Mouse (Mus musculus) intestine, embryonic 15.5 days (tissue): ENCODE measurements at regions not wholly inside any gene's neighbourhood (a gene's known extent, or its start where the extent isn't known, plus 50 kb on each side); places are given as distances from the start of the nearest gene placed in this dataset.

Experiments
- ATAC-seq: fragments of 200-750 bp; cut with Nextera tagmentation; 2 replicates; pipeline ENCODE4 v1.8.0; 2017; ENCODE audit warnings: moderate TSS enrichment, moderate library complexity
- H3K27ac ChIP-seq: fragments of 300-500 bp; sonication (generic); 2 replicates; pipeline ENCODE4 v1.5.1; 2015; ENCODE audit warnings: mild to moderate bottlenecking, inconsistent platforms
- H3K27me3 ChIP-seq: fragments of 300-500 bp; sonication (generic); replicated peaks from 2 replicates; pipeline ENCODE4 v1.6.1; 2015; ENCODE audit warnings: inconsistent platforms
- H3K36me3 ChIP-seq: fragments of 300-500 bp; sonication (generic); 2 replicates; pipeline ENCODE4 v1.6.1; 2015; ENCODE audit warnings: inconsistent platforms
- H3K4me1 ChIP-seq: fragments of 300-500 bp; sonication (generic); replicated peaks from 2 replicates; pipeline ENCODE4 v1.6.1; 2015; ENCODE audit warnings: inconsistent platforms
- H3K4me2 ChIP-seq: fragments of 300-500 bp; sonication (generic); replicated peaks from 2 replicates; pipeline ENCODE4 v1.6.1; 2015; ENCODE audit warnings: mild to moderate bottlenecking, inconsistent platforms
- H3K4me3 ChIP-seq: fragments of 300-500 bp; sonication (generic); replicated peaks from 2 replicates; pipeline ENCODE4 v1.5.1; 2015; ENCODE audit warnings: inconsistent platforms
- H3K9ac ChIP-seq: fragments of 300-500 bp; sonication (generic); 2 replicates; pipeline ENCODE4 v1.6.1; 2015; ENCODE audit warnings: inconsistent platforms
- H3K9me3 ChIP-seq: fragments of 300-500 bp; sonication (generic); 2 replicates; pipeline ENCODE4 v1.6.1; 2016; ENCODE audit warnings: inconsistent platforms
- WGBS: fragments of 180-500 bp; shearing (Covaris S2); methylation state at CpG from one replicate; pipeline ENCODE4 v1.1.7; 2015; 5-methylcytosine and 5-hydroxymethylcytosine counted together

- Histone ChIP-seq H3K4me3 (no peak overlapping the region), H3K36me3 (no peaks in the 10 kb centered on the region), H3K27me3 (no peaks in the 10 kb centered on the region), H3K4me2 (no peak overlapping the region), H3K27ac (no peak overlapping the region), H3K9ac (no peak overlapping the region), H3K9me3 (no peaks in the 10 kb centered on the region), H3K4me1 (no peaks in the 10 kb centered on the region)
- WGBS: 61% methylated on average over 1 of the region's 1 CpGs
- no peak for ATAC-seq
These were observed 248.6 kb upstream of the Ndst4 start for GRCm38 (mm10) chr3:125155319-125155718.

DNA sequence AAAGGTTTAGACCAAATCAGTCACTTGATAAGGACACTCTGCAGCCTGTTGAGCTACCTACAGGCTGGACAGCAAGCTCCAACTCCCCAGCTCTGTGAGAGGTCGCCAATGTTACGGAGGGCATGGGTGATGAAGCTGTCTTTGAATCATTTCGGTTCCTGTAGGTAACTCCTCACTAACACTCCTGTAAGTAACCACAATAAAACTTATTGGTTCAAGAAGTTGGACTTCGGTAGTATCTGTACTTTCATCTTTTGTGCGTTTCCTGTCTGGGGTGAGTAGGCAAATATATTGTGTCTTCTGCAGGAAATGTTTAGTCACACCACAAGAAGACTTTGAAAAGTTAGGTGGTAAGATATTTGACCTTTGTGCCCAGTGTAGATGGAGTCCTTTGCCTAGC, 244.1 kb upstream of the Ndst4 start:
- Histone ChIP-seq H3K9me3 (no peaks in the 10 kb centered on the region), H3K9ac (no peak overlapping the region), H3K4me2 (no peak overlapping the region), H3K4me3 (no peak overlapping the region), H3K4me1 (no peaks in the 10 kb centered on the region), H3K36me3 (no peaks in the 10 kb centered on the region), H3K27me3 (no peaks in the 10 kb centered on the region), H3K27ac (no peak overlapping the region)
- 82% methylated on average over 5 of the region's 5 CpGs for WGBS
- no peak for ATAC-seq

- Histone ChIP-seq H3K4me2 (no peak overlapping the region), H3K27ac (no peak overlapping the region), H3K27me3 (no peaks in the 10 kb centered on the region), H3K36me3 (no peaks in the 10 kb centered on the region), H3K9ac (no peak overlapping the region), H3K4me1 (no peaks in the 10 kb centered on the region), H3K4me3 (no peak overlapping the region), H3K9me3 (no peaks in the 10 kb centered on the region)
- ATAC-seq: no peak
These were observed 213.3 kb upstream of the Ndst4 start for GRCm38 (mm10) chr3:125190571-125190970.

GRCm38 (mm10) chr3:125220913-125221312, 183.0 kb upstream of the Ndst4 start:
- Histone ChIP-seq H3K27ac (no peak overlapping the region), H3K4me3 (no peak overlapping the region), H3K4me2 (no peak overlapping the region), H3K9me3 (no peaks in the 10 kb centered on the region), H3K36me3 (no peaks in the 10 kb centered on the region), H3K9ac (no peak overlapping the region), H3K4me1 (no peaks in the 10 kb centered on the region), H3K27me3 (no peaks in the 10 kb centered on the region)
- ATAC-seq: no peak
- 90% methylated on average over 2 of the region's 2 CpGs for WGBS

DNA sequence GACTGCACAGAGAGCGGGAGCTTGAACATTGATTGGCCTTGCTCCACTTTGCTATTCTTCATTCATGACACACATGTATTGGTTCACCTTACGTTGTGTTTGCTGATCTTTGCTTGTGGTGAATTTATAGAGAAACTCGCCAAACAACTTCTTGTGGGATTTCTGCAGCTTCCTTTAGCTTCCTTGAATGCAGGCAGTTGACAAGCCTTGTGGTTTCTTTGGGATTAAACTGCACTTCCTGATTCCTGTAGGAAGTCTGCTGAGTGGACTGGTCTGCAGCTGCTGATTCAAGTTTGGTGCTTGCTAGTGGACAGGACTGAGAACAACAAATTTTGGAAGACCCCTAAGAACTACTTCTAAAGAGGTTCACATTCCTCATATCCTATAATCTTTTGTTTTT, 152.8 kb upstream of the Ndst4 start:
- no peaks in the 10 kb centered on the region for H3K27me3 ChIP-seq
- no peaks in the 10 kb centered on the region for H3K9me3 ChIP-seq
- H3K9ac ChIP-seq: no peak overlapping the region
- ATAC-seq: no peak
- no peaks in the 10 kb centered on the region for H3K36me3 ChIP-seq
- no peak overlapping the region for H3K4me3 ChIP-seq
- no peak overlapping the region for H3K27ac ChIP-seq
- H3K4me2 ChIP-seq: no peak overlapping the region
- 78% methylated on average over 3 of the region's 3 CpGs for WGBS
- no peaks in the 10 kb centered on the region for H3K4me1 ChIP-seq

- Histone ChIP-seq H3K27me3 (no peaks in the 10 kb centered on the region), H3K9ac (no peak overlapping the region), H3K4me2 (no peak overlapping the region), H3K27ac (no peak overlapping the region), H3K9me3 (no peaks in the 10 kb centered on the region), H3K36me3 (no peaks in the 10 kb centered on the region), H3K4me1 (no peaks in the 10 kb centered on the region), H3K4me3 (no peak overlapping the region)
- 56% methylated on average over 2 of the region's 2 CpGs for WGBS
- no peak for ATAC-seq
These were observed 143.0 kb upstream of the Ndst4 start for GRCm38 (mm10) chr3:125260909-125261308.

DNA sequence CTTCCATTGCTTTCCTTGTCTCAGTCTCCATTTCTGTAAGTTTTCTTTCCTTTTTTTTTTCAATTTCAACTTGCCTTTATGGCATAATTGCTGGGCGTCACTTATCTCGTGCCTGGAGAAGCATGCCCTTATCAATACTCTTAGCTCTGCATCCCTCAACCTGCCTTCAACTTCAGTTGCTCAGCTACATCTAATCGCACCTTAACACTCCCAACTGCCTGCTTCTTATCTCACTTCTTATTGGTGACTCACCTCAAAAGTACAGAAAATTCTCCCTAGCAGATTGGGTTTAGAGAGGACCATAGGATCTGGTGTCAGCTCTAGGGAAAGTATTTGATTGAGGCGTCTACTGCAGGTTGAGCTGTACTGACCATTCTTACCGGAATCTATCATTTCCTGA, 133.2 kb upstream of the Ndst4 start:
- ATAC-seq: peak; percentile 100

DNA sequence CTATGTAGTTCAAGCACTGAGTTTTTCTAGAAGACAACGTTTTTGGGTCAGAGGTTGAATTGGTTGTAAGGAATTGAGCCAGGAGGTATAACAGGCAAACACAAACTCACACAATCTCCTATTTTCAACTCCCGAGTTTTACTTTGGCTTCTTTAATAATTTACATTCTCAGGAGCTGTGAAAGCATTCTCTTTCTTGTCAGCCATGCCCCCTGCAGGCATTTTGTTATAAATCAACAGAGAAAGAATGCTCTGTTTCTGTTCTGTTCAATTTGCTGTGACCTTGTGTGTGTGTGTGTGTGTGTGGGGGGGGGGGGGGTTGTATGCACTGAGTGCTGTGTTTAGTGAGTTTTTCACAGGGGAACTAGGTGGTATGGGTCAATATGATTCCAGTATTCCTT, 132.7 kb upstream of the Ndst4 start:
- Histone ChIP-seq H3K9ac (no peak overlapping the region), H3K36me3 (no peaks in the 10 kb centered on the region), H3K4me3 (no peak overlapping the region), H3K9me3 (no peaks in the 10 kb centered on the region), H3K27ac (no peak overlapping the region), H3K27me3 (no peaks in the 10 kb centered on the region), H3K4me1 (no peaks in the 10 kb centered on the region), H3K4me2 (no peak overlapping the region)
- 18% methylated on average over 2 of the region's 2 CpGs for WGBS
- peak; percentile 22 for ATAC-seq

More for the DNA sequence above, 133.2 kb upstream of the Ndst4 start:
- Histone ChIP-seq H3K4me3 (no peak overlapping the region), H3K27me3 (no peaks in the 10 kb centered on the region), H3K4me1 (no peaks in the 10 kb centered on the region), H3K27ac (no peak overlapping the region), H3K36me3 (no peaks in the 10 kb centered on the region), H3K9ac (no peak overlapping the region), H3K4me2 (no peak overlapping the region), H3K9me3 (no peaks in the 10 kb centered on the region)
- 48% methylated on average over 5 of the region's 5 CpGs for WGBS

- H3K27me3 ChIP-seq: no peaks in the 10 kb centered on the region
- no peak overlapping the region for H3K9ac ChIP-seq
- no peaks in the 10 kb centered on the region for H3K4me1 ChIP-seq
- ATAC-seq: no peak
- no peaks in the 10 kb centered on the region for H3K9me3 ChIP-seq
- no peak overlapping the region for H3K4me3 ChIP-seq
- no peaks in the 10 kb centered on the region for H3K36me3 ChIP-seq
- H3K4me2 ChIP-seq: no peak overlapping the region
- H3K27ac ChIP-seq: no peak overlapping the region
These were observed 125.3 kb upstream of the Ndst4 start for GRCm38 (mm10) chr3:125278605-125279004.

GRCm38 (mm10) chr3:125279007-125279406, 124.9 kb upstream of the Ndst4 start:
- WGBS: 93% methylated on average over 2 of the region's 2 CpGs
- Histone ChIP-seq H3K9me3 (no peaks in the 10 kb centered on the region), H3K4me2 (no peak overlapping the region), H3K36me3 (no peaks in the 10 kb centered on the region), H3K9ac (no peak overlapping the region), H3K27ac (no peak overlapping the region), H3K4me1 (no peaks in the 10 kb centered on the region), H3K27me3 (no peaks in the 10 kb centered on the region), H3K4me3 (no peak overlapping the region)
- no peak for ATAC-seq

DNA sequence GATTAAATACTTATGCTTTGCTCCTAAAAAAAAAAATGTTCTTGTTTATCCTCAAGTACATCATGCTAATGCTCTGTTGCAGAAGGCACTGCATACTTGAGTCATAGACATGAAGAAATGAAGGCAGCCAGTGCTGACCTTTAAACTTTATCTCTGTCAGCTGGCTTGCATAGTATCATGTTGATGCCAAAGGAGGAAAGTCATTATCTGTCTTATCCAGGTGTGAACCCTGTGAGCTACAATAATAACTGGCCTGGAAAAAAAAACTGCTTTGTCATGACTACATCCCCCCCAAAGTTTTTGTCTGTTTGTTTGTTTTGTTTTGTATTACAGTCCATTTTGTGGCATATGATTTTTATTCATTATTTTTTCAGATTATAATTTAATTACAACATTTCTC, 124.3 kb upstream of the Ndst4 start:
- Histone ChIP-seq H3K9ac (no peak overlapping the region), H3K36me3 (no peaks in the 10 kb centered on the region), H3K27ac (no peak overlapping the region), H3K4me3 (no peak overlapping the region), H3K4me2 (no peak overlapping the region), H3K9me3 (no peaks in the 10 kb centered on the region), H3K27me3 (no peaks in the 10 kb centered on the region), H3K4me1 (no peaks in the 10 kb centered on the region)
- ATAC-seq: no peak

DNA sequence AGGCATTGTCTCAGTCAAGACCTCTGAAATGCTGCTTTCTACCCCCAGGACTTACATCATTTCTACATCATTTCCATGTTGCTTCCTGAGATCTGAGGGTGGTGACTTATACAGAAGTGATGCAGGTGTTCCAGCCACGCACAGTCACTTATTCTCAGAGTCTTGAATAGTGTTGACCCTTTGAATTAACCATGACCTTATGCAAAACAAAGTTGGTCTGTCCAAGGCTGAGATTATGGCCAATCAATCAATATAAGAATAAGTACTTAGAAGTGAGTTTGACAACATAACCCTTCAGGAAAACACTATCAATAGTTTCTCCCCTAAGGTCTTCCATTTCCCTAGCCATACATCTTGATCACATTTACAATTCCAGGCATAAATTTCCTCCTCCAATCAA, 115.3 kb upstream of the Ndst4 start:
- no peaks in the 10 kb centered on the region for H3K4me1 ChIP-seq
- H3K4me3 ChIP-seq: no peak overlapping the region
- H3K27me3 ChIP-seq: no peaks in the 10 kb centered on the region
- no peak overlapping the region for H3K9ac ChIP-seq
- no peak for ATAC-seq
- no peaks in the 10 kb centered on the region for H3K36me3 ChIP-seq
- 85% methylated on average over 1 of the region's 1 CpGs for WGBS
- H3K27ac ChIP-seq: no peak overlapping the region
- no peaks in the 10 kb centered on the region for H3K9me3 ChIP-seq
- H3K4me2 ChIP-seq: no peak overlapping the region

GRCm38 (mm10) chr3:125289355-125289933, 114.4 kb upstream of the Ndst4 start:
- H3K9me3 ChIP-seq: no peaks in the 10 kb centered on the region
- no peak overlapping the region for H3K9ac ChIP-seq
- WGBS: 80% methylated on average over 3 of the region's 3 CpGs
- H3K4me1 ChIP-seq: no peaks in the 10 kb centered on the region
- H3K4me2 ChIP-seq: no peak overlapping the region
- H3K4me3 ChIP-seq: no peak overlapping the region
- H3K27ac ChIP-seq: no peak overlapping the region
- no peaks in the 10 kb centered on the region for H3K36me3 ChIP-seq
- no peaks in the 10 kb centered on the region for H3K27me3 ChIP-seq
- ATAC-seq: no peak

- 76% methylated on average over 1 of the region's 1 CpGs for WGBS
- H3K4me2 ChIP-seq: no peak overlapping the region
- no peak overlapping the region for H3K4me3 ChIP-seq
- no peak overlapping the region for H3K27ac ChIP-seq
- no peaks in the 10 kb centered on the region for H3K4me1 ChIP-seq
- ATAC-seq: no peak
- H3K27me3 ChIP-seq: no peaks in the 10 kb centered on the region
- no peaks in the 10 kb centered on the region for H3K36me3 ChIP-seq
- H3K9ac ChIP-seq: no peak overlapping the region
- H3K9me3 ChIP-seq: no peaks in the 10 kb centered on the region
These were observed 97.2 kb upstream of the Ndst4 start for GRCm38 (mm10) chr3:125306675-125307074.
